Mouse (Mus musculus): ENCODE results near the gene Spag6. TPM values are rescaled to one million over a fixed set of nuclear protein-coding genes. Genes with fewer than 3 reads are reported as not detected.

Gene Spag6
- polyA plus RNA-seq, 1 experiment from 2014 or later = 0.11 TPM

GRCm38 (mm10) chr2:18675681-18676456 lies 18.0 kb upstream of the Spag6 start:
- 6% methylated on average over 40 of the region's 42 CpGs for WGBS
- no peaks in the 10 kb centered on the region for H3K9me3 ChIP-seq (ENCODE audit: control insufficient read depth, low read length)
- H3K4me2 ChIP-seq (replicated peaks) = peak overlapping the region; percentile 90
- peak overlapping the region; percentile 99 for H3K27ac ChIP-seq
- H3K4me3 ChIP-seq (replicated peaks; ENCODE audit: low read length) = peak overlapping the region; percentile 88
- H3K9ac ChIP-seq = peak overlapping the region; percentile 97
- DNase-seq (ENCODE audit: low spot score) (peak; percentile 39), ATAC-seq (ENCODE audit: low FRiP score) (no peak)
- peaks cover 30% of the 10 kb centered on the region for H3K4me1 ChIP-seq (replicated peaks; ENCODE audit: control insufficient read depth, insufficient read depth, low read length)
- H3K27me3 ChIP-seq (ENCODE audit: control insufficient read depth, insufficient read depth, low read length) = peaks cover 37% of the 10 kb centered on the region
- no peaks in the 10 kb centered on the region for H3K36me3 ChIP-seq (replicated peaks; ENCODE audit: control insufficient read depth, insufficient read depth)

DNA sequence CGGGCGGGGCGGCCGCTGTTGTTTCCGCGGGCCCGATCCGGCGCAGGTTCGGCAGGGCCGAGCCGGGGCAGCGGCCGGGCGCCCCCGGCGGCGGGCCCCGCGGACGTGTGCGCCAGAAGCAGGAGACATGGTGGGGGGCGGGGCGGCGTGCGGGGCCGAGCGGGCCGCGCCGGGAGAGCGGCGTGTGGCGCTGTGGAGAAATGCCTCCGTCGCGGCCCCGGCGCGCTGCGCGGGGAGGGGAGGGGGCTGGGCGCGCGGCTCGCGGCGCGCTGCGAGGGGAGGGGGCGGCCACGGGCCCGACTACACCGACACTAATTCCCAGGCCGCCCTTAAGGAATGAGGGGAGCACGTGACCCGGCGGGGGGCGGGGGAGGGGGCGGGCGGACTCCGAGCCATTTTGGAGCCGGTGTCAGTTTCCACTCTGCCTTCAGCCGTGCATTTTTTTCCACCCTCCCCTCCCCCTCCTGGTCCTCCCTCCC lies 17.3 kb upstream of the Spag6 start:
- DNase-seq (ENCODE audit: low spot score) (peak; percentile 87), ATAC-seq (ENCODE audit: low FRiP score) (peak; percentile 87)
- Histone ChIP-seq H3K9ac (peak overlapping the region; percentile 97), H3K4me1 (replicated peaks; ENCODE audit: control insufficient read depth, insufficient read depth, low read length) (peaks cover 34% of the 10 kb centered on the region), H3K4me2 (replicated peaks) (peak overlapping the region; percentile 90), H3K27me3 (ENCODE audit: control insufficient read depth, insufficient read depth, low read length) (peaks cover 44% of the 10 kb centered on the region), H3K9me3 (ENCODE audit: control insufficient read depth, low read length) (no peaks in the 10 kb centered on the region), H3K36me3 (replicated peaks; ENCODE audit: control insufficient read depth, insufficient read depth) (no peaks in the 10 kb centered on the region), H3K27ac (peak overlapping the region; percentile 99), H3K4me3 (replicated peaks; ENCODE audit: low read length) (peak overlapping the region; percentile 88)
- under 1% methylated on average over 28 of the region's 64 CpGs for WGBS

DNA sequence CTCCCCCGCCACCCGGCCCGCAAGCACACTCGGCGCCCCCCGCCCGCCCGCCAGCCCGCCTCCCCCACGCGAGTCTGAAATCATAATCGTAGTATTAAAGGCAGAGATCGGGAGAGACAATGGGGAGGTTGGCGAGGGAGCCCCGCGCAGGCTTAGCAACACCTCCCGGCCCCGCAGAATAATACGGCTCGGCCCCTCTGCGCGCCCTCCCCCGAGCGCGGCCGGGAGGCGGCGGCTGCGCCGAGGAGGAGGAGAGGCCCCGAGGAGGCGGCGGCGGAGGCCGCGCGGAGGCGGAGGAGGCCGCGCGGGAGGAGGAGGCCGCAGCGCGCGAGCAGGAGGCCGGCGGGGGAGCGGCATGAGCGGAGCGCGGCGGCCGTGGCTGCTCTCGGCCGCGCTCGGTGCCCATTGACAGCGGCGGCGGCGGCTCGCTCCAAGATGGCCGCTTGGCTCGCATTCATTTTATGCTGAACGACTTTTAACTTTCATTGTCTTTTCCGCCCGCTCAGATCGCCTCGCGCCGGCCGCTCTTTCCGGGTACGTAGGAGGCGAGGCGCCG lies 16.8 kb upstream of the Spag6 start, which contains the start of gene Bmi1:
TSS of gene Bmi1 (plus strand) at position 83 of the 556 bp plus-strand sequence.
- WGBS = under 1% methylated on average over 58 of the region's 77 CpGs
- ATAC-seq (ENCODE audit: low FRiP score) (peak; percentile 71), DNase-seq (ENCODE audit: low spot score) (peak; percentile 66)
- H3K9ac ChIP-seq = peak within 1 kb of the TSS; percentile 97
- peaks cover 48% of the 10 kb centered on the region for H3K27me3 ChIP-seq (ENCODE audit: control insufficient read depth, insufficient read depth, low read length)
- peak within 1 kb of the TSS; percentile 99 for H3K27ac ChIP-seq
- no peaks in the 10 kb centered on the region for H3K9me3 ChIP-seq (ENCODE audit: control insufficient read depth, low read length)
- H3K36me3 ChIP-seq (replicated peaks; ENCODE audit: control insufficient read depth, insufficient read depth) = 0 out of 2 replicates have a peak, but pooled peaks cover under 1% of the 10 kb centered on the region
- H3K4me1 ChIP-seq (replicated peaks; ENCODE audit: control insufficient read depth, insufficient read depth, low read length) = peaks cover 34% of the 10 kb centered on the region
- peak within 1 kb of the TSS; percentile 90 for H3K4me2 ChIP-seq (replicated peaks)
- peak within 1 kb of the TSS; percentile 88 for H3K4me3 ChIP-seq (replicated peaks; ENCODE audit: low read length)

DNA sequence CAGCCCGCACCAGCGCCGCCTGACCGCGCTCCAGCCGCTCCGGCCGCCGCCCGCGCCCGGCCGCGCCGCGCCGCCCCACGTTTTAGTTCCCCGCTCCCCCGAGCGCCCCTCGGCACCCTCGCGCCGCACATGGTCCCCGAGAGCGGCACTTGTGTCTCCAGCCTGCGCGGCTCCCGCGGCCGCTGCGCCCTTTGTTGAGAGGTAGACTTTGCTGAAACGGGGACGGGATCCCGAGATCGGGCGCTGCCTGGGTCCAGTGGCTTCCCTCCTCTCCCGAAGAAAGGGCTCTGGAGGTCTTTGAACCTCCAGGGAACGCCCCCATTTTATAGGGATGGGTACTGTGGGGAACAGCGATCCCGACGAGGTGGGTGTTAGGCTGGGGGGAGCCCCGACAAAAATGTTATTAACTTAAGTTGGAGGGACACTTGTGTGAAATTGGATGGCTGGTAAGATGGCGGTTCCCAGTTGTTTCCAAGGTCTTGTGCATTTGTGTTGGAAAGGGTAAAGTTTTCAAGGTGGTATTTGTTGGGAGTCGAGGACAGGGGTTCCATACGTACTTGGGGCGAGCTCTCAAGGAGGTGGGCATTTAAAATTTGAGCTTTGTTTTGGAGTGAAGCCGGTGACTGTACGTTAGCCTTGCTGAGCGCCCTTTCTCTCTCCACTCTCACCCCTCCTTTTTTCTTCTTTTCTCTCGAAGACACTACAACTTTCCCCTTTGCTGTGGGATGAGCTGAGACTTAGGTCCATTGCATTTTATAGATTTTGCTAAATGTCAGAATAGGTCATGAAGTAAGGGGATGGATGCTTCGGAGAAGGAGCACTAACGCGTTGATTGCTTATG lies 16.0 kb upstream of the Spag6 start:
- H3K4me3 ChIP-seq (replicated peaks; ENCODE audit: low read length) = peak overlapping the region; percentile 88
- H3K9ac ChIP-seq = peak overlapping the region; percentile 97
- H3K4me1 ChIP-seq (replicated peaks; ENCODE audit: control insufficient read depth, insufficient read depth, low read length) = peaks cover 34% of the 10 kb centered on the region
- ATAC-seq (ENCODE audit: low FRiP score) (peak; percentile 13), DNase-seq (ENCODE audit: low spot score) (peak; percentile 54)
- WGBS = under 1% methylated on average over 37 of the region's 55 CpGs
- peaks cover 57% of the 10 kb centered on the region for H3K27me3 ChIP-seq (ENCODE audit: control insufficient read depth, insufficient read depth, low read length)
- no peaks in the 10 kb centered on the region for H3K9me3 ChIP-seq (ENCODE audit: control insufficient read depth, low read length)
- peaks cover 8% of the 10 kb centered on the region for H3K36me3 ChIP-seq (replicated peaks; ENCODE audit: control insufficient read depth, insufficient read depth)
- H3K4me2 ChIP-seq (replicated peaks) = peak overlapping the region; percentile 90
- H3K27ac ChIP-seq = peak overlapping the region; percentile 99; the same call in 1 of the 2 replicates

DNA sequence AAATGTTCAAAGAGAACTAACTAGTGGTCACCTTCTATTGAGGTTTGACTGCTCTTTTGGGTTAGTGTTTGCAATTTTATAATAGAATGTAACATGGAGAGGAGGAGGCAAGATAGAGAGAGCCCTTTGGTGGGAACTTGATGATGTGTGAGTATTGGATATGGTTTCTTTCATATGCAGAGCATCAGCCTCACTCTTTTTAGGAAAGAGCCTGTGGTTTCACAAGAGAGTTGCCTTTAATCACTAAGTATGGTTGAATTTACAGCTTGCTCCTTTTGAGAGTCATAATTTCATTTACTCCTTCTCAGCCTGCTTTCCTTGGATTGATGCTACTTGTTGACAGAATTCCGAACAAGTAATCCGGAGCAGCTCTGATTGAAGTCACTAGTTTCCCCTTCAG lies 14.1 kb upstream of the Spag6 start:
- WGBS = 39% methylated on average over 2 of the region's 2 CpGs
- Histone ChIP-seq H3K4me2 (replicated peaks) (no peak overlapping the region), H3K9ac (no peak overlapping the region), H3K36me3 (replicated peaks; ENCODE audit: control insufficient read depth, insufficient read depth) (peaks cover 25% of the 10 kb centered on the region), H3K4me1 (replicated peaks; ENCODE audit: control insufficient read depth, insufficient read depth, low read length) (peaks cover 25% of the 10 kb centered on the region), H3K9me3 (ENCODE audit: control insufficient read depth, low read length) (no peaks in the 10 kb centered on the region), H3K27me3 (ENCODE audit: control insufficient read depth, insufficient read depth, low read length) (peaks cover 64% of the 10 kb centered on the region), H3K4me3 (replicated peaks; ENCODE audit: low read length) (no peak overlapping the region), H3K27ac (no peak overlapping the region)
- ATAC-seq (ENCODE audit: low FRiP score) (no peak), DNase-seq (ENCODE audit: low spot score) (no peak)

- 1% methylated on average over 4 of the region's 4 CpGs for WGBS
- H3K27ac ChIP-seq = no peak overlapping the region
- DNase-seq (ENCODE audit: low spot score) = no peak
- no peaks in the 10 kb centered on the region for H3K9me3 ChIP-seq (ENCODE audit: control insufficient read depth, low read length)
- peak overlapping the region; percentile 21 for H3K4me3 ChIP-seq (replicated peaks; ENCODE audit: low read length)
- H3K36me3 ChIP-seq (replicated peaks; ENCODE audit: control insufficient read depth, insufficient read depth) = peaks cover 25% of the 10 kb centered on the region
- peaks cover 63% of the 10 kb centered on the region for H3K27me3 ChIP-seq (ENCODE audit: control insufficient read depth, insufficient read depth, low read length)
- ATAC-seq (ENCODE audit: low FRiP score) = no peak
- H3K4me1 ChIP-seq (replicated peaks; ENCODE audit: control insufficient read depth, insufficient read depth, low read length) = peaks cover 25% of the 10 kb centered on the region
- no peak overlapping the region for H3K9ac ChIP-seq
- H3K4me2 ChIP-seq (replicated peaks) = peak overlapping the region; percentile 50
Observed at GRCm38 (mm10) chr2:18680501-18680900, 13.3 kb upstream of the Spag6 start.

DNA sequence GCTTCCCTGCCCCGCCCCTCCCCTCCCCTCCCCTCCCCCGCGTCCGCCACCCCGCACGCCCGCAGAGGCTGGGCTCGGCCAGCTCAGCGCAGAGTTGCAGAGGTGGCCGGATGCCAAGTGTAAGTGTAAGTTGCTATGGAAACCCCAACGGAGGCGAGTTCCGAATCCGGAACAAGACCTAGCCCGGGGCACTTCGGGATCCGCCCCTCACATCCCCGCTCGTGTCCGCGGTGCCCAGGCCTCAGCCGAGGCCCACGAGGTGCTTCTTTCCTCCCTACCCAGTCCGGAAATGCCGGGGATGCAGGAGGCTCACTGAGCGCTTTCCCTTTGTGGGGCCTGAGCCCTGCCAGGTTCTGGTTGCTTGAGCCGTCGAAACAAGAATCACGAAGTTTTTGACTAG lies 12.9 kb upstream of the Spag6 start:
- no peak for DNase-seq (ENCODE audit: low spot score)
- H3K27me3 ChIP-seq (ENCODE audit: control insufficient read depth, insufficient read depth, low read length) = peaks cover 67% of the 10 kb centered on the region
- no peak for ATAC-seq (ENCODE audit: low FRiP score)
- WGBS = 4% methylated on average over 27 of the region's 29 CpGs
- no peak overlapping the region for H3K27ac ChIP-seq
- H3K4me3 ChIP-seq (replicated peaks; ENCODE audit: low read length) = peak overlapping the region; percentile 21
- H3K4me1 ChIP-seq (replicated peaks; ENCODE audit: control insufficient read depth, insufficient read depth, low read length) = peaks cover 22% of the 10 kb centered on the region
- H3K9me3 ChIP-seq (ENCODE audit: control insufficient read depth, low read length) = no peaks in the 10 kb centered on the region
- H3K36me3 ChIP-seq (replicated peaks; ENCODE audit: control insufficient read depth, insufficient read depth) = peaks cover 25% of the 10 kb centered on the region
- H3K9ac ChIP-seq = no peak overlapping the region
- peak overlapping the region; percentile 50 for H3K4me2 ChIP-seq (replicated peaks)

DNA sequence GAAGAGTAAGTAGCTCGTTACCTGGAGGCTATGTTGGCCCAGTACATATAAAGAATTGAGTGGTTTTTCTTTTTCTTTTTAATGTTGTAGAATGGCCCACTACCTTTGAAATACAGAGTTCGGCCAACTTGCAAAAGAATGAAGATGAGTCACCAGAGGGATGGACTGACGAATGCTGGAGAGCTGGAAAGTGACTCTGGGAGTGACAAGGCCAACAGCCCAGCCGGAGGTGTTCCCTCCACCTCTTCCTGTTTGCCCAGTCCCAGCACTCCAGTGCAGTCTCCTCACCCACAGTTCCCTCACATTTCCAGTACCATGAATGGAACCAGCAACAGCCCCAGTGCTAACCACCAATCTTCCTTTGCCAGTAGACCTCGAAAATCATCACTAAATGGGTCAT lies 9.8 kb upstream of the Spag6 start:
- 68% methylated on average over 5 of the region's 5 CpGs for WGBS
- Histone ChIP-seq H3K27me3 (ENCODE audit: control insufficient read depth, insufficient read depth, low read length) (peaks cover 96% of the 10 kb centered on the region), H3K4me1 (replicated peaks; ENCODE audit: control insufficient read depth, insufficient read depth, low read length) (peaks cover 12% of the 10 kb centered on the region), H3K4me3 (replicated peaks; ENCODE audit: low read length) (no peak overlapping the region), H3K9ac (no peak overlapping the region), H3K4me2 (replicated peaks) (no peak overlapping the region), H3K9me3 (ENCODE audit: control insufficient read depth, low read length) (no peaks in the 10 kb centered on the region), H3K36me3 (replicated peaks; ENCODE audit: control insufficient read depth, insufficient read depth) (peaks cover 25% of the 10 kb centered on the region), H3K27ac (no peak overlapping the region)
- DNase-seq (ENCODE audit: low spot score) = no peak
- ATAC-seq (ENCODE audit: low FRiP score) = no peak

DNA sequence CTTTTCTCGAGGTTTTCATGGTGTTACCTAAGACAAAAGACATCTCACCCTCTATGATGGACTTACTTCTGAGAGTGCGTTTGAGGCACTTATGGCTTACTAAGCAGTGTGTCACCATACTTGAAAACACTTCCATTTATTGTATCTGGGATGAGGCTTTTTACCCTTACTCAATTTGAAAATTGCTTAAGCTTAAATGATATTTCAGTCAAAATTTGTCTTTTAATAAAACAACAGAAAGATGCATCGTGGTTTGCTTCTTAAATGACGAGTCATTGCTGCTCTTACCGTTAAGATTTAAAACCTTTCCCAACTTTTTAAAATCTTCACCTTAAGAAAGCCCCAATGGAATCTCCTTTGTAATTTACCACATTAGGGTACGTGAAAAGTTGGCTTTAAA lies 7.4 kb upstream of the Spag6 start:
- Histone ChIP-seq H3K27ac (no peak overlapping the region), H3K36me3 (replicated peaks; ENCODE audit: control insufficient read depth, insufficient read depth) (peaks cover 25% of the 10 kb centered on the region), H3K27me3 (ENCODE audit: control insufficient read depth, insufficient read depth, low read length) (peaks cover 90% of the 10 kb centered on the region), H3K4me1 (replicated peaks; ENCODE audit: control insufficient read depth, insufficient read depth, low read length) (peaks cover 10% of the 10 kb centered on the region; the same call in 1 of the 2 replicates), H3K9ac (no peak overlapping the region), H3K9me3 (ENCODE audit: control insufficient read depth, low read length) (no peaks in the 10 kb centered on the region), H3K4me2 (replicated peaks) (no peak overlapping the region), H3K4me3 (replicated peaks; ENCODE audit: low read length) (no peak overlapping the region)
- 40% methylated on average over 6 of the region's 6 CpGs for WGBS
- no peak for ATAC-seq (ENCODE audit: low FRiP score)
- DNase-seq (ENCODE audit: low spot score) = no peak

Measured in hindbrain, embryonic 14.5 days (tissue).